Mouse (Mus musculus): ENCODE results near the gene Hnrnpr. TPM values are rescaled to one million over a fixed set of nuclear protein-coding genes. Genes with fewer than 3 reads are reported as not detected.

Gene Hnrnpr
- polyA plus RNA-seq (2016; fragmentation: Nextera tagmentation; extraction: Ambion mirVana) = 231 and 248 TPM in 2 replicates

DNA sequence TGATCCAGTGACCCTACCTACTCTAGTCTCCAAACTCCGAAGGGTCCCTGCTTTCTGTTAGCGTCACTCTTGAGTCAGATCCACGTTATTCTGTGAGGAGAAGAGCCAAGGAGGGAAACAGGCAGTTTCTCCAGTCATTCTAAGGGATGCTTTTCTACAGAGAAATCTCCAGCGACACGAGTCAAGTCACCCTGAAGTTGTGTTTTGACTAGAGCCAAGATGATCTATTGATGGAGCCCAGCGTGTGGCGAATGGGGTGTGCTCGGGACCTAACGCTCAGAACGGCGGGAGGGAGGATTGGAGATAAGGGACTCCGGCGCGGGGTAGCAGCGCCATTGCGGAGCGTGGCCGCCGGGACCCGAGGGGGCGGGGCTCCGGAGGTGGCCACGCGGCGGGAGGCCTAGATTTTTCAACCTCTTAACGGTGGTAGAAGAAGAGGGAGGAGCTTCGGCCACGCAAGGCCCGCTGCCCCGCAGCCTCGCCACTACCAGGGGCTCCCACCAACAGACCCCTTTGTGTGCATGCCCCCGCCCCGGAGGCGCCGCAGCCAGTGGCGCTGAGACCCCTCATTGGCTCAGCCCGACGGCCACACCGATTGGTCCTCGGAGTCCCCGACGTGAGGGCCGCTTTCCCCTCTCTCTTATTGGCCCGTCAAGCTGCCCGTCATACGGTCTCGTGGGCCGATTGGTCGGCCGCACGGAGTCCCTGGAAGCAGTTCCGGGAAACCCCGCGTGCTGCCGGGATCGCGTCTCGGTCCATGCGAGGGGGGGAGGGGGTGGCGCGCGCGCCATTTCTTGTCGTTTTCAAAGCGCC lies at the start of gene Hnrnpr:
Hnrnpr (plus strand) TSS at position 714 of the 813 bp plus-strand sequence.
- DNase-seq (ENCODE audit: extremely low spot score, low spot score) = peak; percentile 99
- H3K4me1 ChIP-seq = peaks cover 48% of the 10 kb centered on the region
- peak within 1 kb of the TSS; percentile 100 for H3K27ac ChIP-seq
- no peaks in the 10 kb centered on the region for H3K36me3 ChIP-seq (replicated peaks)
- no peaks in the 10 kb centered on the region for H3K9me3 ChIP-seq
- WGBS = under 1% methylated on average over 65 of the region's 65 CpGs
- H3K27me3 ChIP-seq (ENCODE audit: poor library complexity, severe bottlenecking) = no peaks in the 10 kb centered on the region
- H3K4me3 ChIP-seq = peak within 1 kb of the TSS; percentile 100

DNA sequence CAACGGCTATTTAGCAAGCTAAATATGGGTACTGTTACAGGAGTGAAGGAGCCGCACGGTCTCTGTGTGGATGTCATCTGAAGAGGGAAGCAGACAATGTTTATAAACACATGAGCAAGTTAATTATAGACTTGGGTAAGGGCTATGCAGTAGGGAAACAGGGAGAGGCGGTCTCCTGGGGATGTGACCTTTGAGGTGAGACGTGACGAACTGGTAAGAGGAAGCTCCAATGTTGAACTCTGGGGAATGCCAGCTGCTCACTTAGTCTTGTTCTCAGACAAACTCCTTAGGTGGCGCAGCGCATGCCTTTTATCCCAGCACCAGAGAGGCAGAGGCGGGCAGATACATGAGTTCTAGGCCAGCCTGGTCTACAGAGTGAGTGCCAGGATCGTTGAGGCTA lies 48.8 kb upstream of the Hnrnpr start:
- no peak overlapping the region for H3K27ac ChIP-seq
- peaks cover 14% of the 10 kb centered on the region for H3K27me3 ChIP-seq (ENCODE audit: poor library complexity, severe bottlenecking)
- peaks cover 11% of the 10 kb centered on the region for H3K4me1 ChIP-seq
- 91% methylated on average over 10 of the region's 10 CpGs for WGBS
- no peaks in the 10 kb centered on the region for H3K36me3 ChIP-seq (replicated peaks)
- DNase-seq (ENCODE audit: extremely low spot score, low spot score) = no peak
- H3K9me3 ChIP-seq = no peaks in the 10 kb centered on the region
- H3K4me3 ChIP-seq = no peak overlapping the region

DNA sequence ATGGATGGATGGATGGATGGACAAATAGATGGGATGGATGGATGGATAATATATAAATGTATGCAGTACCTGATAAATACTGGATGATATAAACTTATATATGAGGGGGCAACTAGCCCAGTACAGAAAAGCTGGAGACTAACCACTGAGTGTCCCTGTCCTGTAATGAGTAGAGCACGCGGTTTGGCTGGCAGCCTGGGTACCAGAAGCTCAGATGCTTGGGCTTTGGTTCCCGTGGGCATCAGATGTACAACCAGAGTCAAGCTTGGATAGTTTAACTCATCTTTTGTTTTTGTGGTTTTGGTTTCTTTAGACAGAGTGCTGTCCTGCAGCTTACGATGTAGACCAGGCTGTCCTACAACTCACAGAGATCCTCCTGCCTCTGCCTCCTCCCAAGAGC lies 47.2 kb upstream of the Hnrnpr start:
- peaks cover 11% of the 10 kb centered on the region for H3K4me1 ChIP-seq
- H3K9me3 ChIP-seq = no peaks in the 10 kb centered on the region
- 96% methylated on average over 4 of the region's 4 CpGs for WGBS
- H3K4me3 ChIP-seq = no peak overlapping the region
- H3K27ac ChIP-seq = no peak overlapping the region
- no peak for DNase-seq (ENCODE audit: extremely low spot score, low spot score)
- H3K36me3 ChIP-seq (replicated peaks) = no peaks in the 10 kb centered on the region
- peaks cover 14% of the 10 kb centered on the region for H3K27me3 ChIP-seq (ENCODE audit: poor library complexity, severe bottlenecking)

DNA sequence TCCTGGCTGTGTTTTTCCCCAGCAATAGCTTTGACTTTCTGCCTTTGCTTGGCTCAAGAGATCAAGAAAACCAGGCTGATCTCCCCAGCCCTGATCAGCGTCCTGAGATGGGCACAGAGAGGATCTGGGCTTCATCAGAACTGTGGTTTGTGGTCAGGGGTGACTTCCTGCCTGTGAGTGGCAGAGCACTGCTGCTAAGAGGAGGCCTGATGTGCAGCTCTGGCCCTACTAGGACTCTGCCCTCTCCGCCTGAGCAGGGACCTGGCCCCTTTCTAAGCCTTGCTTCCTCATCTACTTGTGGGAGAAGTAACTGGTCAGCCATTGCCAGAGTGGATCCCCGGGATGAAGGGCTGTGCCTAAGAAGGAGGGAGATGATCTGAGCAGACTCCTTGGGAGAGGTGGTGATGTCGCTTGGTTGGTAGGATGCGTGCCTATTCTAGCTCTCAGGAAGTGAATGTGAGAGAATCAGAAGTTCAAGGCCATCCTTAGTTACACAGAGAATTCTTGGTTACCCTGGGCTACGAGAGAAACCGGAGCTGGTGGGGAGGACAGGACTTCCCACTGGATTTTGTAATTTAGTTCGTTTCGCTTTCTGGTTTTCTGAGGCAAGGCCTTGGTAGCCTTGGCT lies 43.9 kb upstream of the Hnrnpr start:
- no peak overlapping the region for H3K4me3 ChIP-seq
- H3K27ac ChIP-seq = no peak overlapping the region
- H3K9me3 ChIP-seq = no peaks in the 10 kb centered on the region
- H3K36me3 ChIP-seq (replicated peaks) = no peaks in the 10 kb centered on the region
- DNase-seq (ENCODE audit: extremely low spot score, low spot score) = no peak
- 87% methylated on average over 9 of the region's 9 CpGs for WGBS
- H3K27me3 ChIP-seq (ENCODE audit: poor library complexity, severe bottlenecking) = peaks cover 9% of the 10 kb centered on the region
- 0 out of 2 replicates have a peak, but pooled peaks cover 2% of the 10 kb centered on the region for H3K4me1 ChIP-seq

DNA sequence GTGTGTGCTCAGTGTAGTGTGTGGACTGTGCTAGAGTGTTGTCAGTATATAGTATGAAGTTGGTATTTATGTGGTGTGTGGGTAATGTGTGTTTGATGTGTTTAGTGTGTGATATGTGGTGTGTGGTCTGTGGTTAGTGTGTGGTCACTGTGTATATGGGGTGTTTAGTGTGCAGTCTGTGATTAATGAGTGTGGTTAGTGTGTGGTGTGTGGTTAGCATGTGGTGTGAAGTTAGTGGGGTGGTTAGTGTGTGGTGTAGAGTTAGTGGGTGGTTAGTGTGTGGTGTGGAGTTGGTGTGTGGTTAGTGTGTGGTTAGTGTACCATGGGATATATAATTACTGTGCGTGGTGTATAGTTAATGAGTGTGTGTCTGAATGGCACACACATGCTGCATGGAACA lies 41.8 kb upstream of the Hnrnpr start:
- no peak for DNase-seq (ENCODE audit: extremely low spot score, low spot score)
- Histone ChIP-seq H3K36me3 (replicated peaks) (no peaks in the 10 kb centered on the region), H3K4me1 (0 out of 2 replicates have a peak, but pooled peaks cover 2% of the 10 kb centered on the region), H3K27me3 (ENCODE audit: poor library complexity, severe bottlenecking) (peaks cover 9% of the 10 kb centered on the region), H3K27ac (no peak overlapping the region), H3K9me3 (peaks cover 19% of the 10 kb centered on the region), H3K4me3 (no peak overlapping the region)
- WGBS = 93% methylated on average over 1 of the region's 1 CpGs

DNA sequence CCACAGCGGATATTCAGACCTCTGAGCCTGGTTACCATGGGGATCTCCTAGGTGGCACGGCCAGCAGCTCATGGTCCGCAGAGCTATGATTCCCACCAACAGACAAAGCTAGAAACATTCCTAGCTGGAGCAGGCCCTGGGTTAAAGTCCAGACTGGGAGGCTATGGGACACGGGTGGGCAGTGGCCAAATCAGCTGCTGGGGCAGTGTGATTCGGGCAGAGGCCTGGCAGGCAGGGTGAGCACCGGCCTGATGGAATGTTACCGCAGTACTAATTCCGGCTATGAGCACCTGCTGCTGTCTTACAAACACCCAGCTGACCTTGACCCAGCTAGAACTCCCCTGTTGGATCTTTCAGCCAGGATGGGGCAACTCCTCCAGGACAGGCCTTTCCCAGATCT lies 40.1 kb upstream of the Hnrnpr start:
- WGBS = 88% methylated on average over 8 of the region's 8 CpGs

DNA sequence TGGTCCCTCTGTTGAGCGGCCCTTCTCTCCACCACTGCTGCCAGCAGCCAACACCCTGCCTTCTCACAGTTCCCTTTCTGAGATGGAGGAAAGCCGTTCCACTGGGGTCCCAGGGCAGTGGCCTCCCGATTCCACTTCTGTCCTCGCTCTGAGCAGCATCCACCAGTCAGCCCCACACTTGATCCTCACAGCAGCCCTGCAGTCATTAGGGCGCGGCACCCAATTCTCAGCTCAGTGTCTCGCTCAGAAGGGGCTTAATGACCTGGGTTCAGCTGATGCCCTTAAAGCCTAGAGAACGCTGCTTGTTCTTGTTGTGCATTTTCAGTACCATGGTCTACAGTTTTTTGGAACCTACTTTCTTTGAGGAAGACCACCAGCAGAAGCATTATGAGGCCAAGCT lies 29.6 kb upstream of the Hnrnpr start:
- Histone ChIP-seq H3K36me3 (replicated peaks) (no peaks in the 10 kb centered on the region), H3K9me3 (no peaks in the 10 kb centered on the region), H3K27ac (peak overlapping the region; percentile 68), H3K4me3 (no peak overlapping the region), H3K4me1 (peaks cover 44% of the 10 kb centered on the region), H3K27me3 (ENCODE audit: poor library complexity, severe bottlenecking) (no peaks in the 10 kb centered on the region)
- 85% methylated on average over 8 of the region's 8 CpGs for whole genome bisulfite sequencing
- no peak for DNase-seq (ENCODE audit: extremely low spot score, low spot score)

More for the DNA sequence above, 40.1 kb upstream of the Hnrnpr start:
- H3K36me3 ChIP-seq (replicated peaks) = no peaks in the 10 kb centered on the region
- H3K27me3 ChIP-seq (ENCODE audit: poor library complexity, severe bottlenecking) = no peaks in the 10 kb centered on the region
- DNase-seq (ENCODE audit: extremely low spot score, low spot score) = no peak
- H3K4me1 ChIP-seq = no peaks in the 10 kb centered on the region
- H3K9me3 ChIP-seq = peaks cover 19% of the 10 kb centered on the region
- no peak overlapping the region for H3K27ac ChIP-seq
- H3K4me3 ChIP-seq = no peak overlapping the region

DNA sequence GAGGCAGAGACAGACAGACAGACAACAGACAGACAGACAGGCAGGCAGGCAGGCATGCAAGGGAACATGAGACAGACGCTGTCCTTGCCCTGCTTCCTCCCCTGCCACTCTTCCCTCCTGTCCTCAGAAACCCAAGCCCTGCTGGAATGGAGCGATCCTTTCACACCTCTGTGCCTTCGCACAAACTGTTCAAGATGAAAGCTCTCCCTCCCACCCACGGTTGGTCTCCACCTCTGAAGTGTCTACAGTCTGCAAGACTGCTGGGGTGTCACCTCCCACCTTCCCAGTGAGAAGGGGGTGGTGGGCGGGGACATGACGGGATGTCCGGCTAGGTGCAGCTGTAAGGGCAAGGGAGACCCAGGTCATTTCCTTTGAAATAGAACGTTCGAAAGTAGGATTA lies 29.1 kb upstream of the Hnrnpr start:
- Histone ChIP-seq H3K4me1 (peaks cover 49% of the 10 kb centered on the region), H3K9me3 (no peaks in the 10 kb centered on the region), H3K36me3 (replicated peaks) (no peaks in the 10 kb centered on the region), H3K27ac (peak overlapping the region; percentile 68), H3K27me3 (ENCODE audit: poor library complexity, severe bottlenecking) (no peaks in the 10 kb centered on the region), H3K4me3 (no peak overlapping the region)
- 59% methylated on average over 9 of the region's 9 CpGs for WGBS
- no peak for DNase-seq (ENCODE audit: extremely low spot score, low spot score)

DNA sequence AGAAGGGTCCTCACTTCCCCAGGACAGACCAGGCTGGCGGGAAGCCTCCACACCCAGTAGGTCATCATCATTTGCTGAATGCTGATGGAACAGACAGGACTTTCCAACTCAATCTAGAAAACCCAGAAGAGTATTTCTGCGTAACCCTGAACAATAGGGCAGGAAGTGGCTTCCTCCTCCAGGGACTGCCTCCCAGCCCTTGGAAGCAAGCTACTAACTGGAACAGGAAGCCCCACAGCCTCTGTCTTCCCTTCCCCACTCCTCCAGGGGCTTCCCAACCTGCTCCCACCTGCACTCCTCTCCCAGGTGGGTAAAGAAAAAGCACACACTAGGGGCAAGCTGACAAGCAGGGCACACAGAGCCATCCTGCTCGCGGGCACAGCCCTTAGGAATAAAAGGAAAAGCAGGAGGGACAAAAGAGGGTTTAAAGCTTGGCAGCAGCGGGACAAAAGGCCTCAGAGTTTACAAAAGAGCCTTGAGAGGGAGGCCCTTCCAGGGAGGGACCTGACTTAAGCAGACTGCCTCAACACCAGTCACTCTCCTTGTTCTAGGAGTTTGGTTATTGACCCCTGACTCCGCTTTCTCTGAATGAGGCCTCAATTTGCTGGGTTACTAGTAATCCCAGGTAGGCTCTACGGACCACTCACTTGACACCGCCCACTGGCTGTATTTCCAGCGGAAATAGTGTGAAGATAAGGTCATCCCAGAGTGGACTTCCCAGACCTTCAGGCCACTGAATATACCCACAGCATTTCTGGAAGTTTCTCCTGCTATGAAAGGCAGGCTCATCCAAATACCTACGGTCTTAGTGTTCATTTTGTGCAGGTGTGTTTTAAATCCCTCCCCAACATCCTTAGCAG lies 27.9 kb upstream of the Hnrnpr start:
- Histone ChIP-seq H3K9me3 (peaks cover 1% of the 10 kb centered on the region; the same call in 1 of the 2 replicates), H3K4me1 (peaks cover 61% of the 10 kb centered on the region), H3K4me3 (peak overlapping the region; percentile 35), H3K36me3 (replicated peaks) (peaks cover 7% of the 10 kb centered on the region), H3K27ac (peak overlapping the region; percentile 91), H3K27me3 (ENCODE audit: poor library complexity, severe bottlenecking) (peaks cover under 1% of the 10 kb centered on the region; the same call in 1 of the 2 replicates)
- DNase-seq (ENCODE audit: extremely low spot score, low spot score) = peak; percentile 67
- WGBS = 11% methylated on average over 10 of the region's 10 CpGs

DNA sequence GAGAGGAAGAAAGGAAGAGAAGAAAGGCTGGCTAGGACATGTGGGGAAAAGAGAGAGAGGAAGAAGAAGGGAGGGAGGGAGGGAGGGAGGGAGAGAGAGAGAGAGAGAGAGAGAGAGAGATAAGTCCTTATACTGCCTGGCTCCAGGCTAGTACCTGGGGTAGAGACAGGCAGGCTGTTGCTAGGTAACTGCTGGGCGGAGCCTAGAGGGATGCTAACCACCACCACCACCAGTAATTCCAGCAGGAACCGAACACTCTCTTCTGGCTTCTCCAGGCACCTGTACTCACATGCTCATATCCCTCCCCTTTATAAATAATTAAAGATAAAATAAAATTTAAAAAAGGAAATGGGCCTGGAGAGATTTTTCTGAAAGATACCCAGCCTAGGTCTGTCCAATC lies 27.0 kb upstream of the Hnrnpr start:
- WGBS = 14% methylated on average over 2 of the region's 2 CpGs

DNA sequence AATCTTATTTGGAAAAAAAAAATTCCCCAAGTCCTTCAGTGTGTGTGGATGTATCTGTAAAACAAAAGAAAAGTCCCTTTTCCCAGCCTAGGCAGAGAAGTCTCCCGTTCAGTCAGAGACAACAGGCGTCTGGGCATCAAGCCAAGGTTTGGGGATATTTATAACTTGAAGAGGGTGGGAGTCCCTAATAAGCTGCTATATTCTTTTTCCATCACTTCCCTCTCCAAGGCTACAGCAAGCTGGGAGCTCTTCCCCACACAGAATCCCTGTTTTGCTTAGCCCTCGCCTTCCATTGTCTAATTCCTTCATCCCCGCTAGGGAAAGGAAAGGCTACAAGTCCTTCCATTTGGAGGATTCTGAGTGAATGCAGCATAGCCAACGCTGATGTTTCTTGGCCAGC lies 26.3 kb upstream of the Hnrnpr start, which contains the start of gene Zfp46:
Zfp46 (plus strand) TSS at position 229 of the 400 bp plus-strand sequence.
- peaks cover 61% of the 10 kb centered on the region for H3K4me1 ChIP-seq
- H3K4me3 ChIP-seq = peak within 1 kb of the TSS; percentile 68
- peak within 1 kb of the TSS; percentile 91 for H3K27ac ChIP-seq
- peaks cover 16% of the 10 kb centered on the region for H3K27me3 ChIP-seq (ENCODE audit: poor library complexity, severe bottlenecking)
- H3K36me3 ChIP-seq (replicated peaks) = peaks cover 23% of the 10 kb centered on the region
- WGBS = 42% methylated on average over 5 of the region's 5 CpGs
- H3K9me3 ChIP-seq = peaks cover 14% of the 10 kb centered on the region
- no peak for DNase-seq (ENCODE audit: extremely low spot score, low spot score)

More for the DNA sequence above, 27.0 kb upstream of the Hnrnpr start:
- Histone ChIP-seq H3K36me3 (replicated peaks) (peaks cover 16% of the 10 kb centered on the region), H3K4me1 (peaks cover 61% of the 10 kb centered on the region), H3K4me3 (0 out of 2 replicates have a peak overlapping the region, but pooled peaks have one; percentile 3), H3K27ac (peak overlapping the region; percentile 91), H3K27me3 (ENCODE audit: poor library complexity, severe bottlenecking) (peaks cover 10% of the 10 kb centered on the region), H3K9me3 (peaks cover 10% of the 10 kb centered on the region)
- DNase-seq (ENCODE audit: extremely low spot score, low spot score) = no peak

DNA sequence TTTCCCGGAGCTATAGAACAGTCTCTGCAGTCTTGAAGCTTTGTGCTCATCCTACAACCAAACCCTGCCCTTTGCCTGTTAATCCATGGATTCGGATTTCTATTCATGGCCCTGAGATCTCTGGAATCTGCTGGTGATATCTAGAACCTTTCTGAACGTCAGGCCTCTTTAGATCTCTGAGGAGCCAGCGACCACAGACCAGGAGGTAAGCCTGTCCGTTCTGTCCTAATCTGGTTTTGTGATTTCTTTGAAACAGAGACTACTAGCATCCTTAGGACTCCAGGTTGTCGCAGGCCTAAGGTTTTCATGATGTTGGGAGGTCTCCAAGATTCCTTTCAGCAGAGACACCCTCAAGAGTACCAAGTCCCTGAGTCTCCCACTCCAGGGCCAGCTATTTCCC lies 25.9 kb upstream of the Hnrnpr start:
- DNase-seq (ENCODE audit: extremely low spot score, low spot score) = no peak
- H3K27me3 ChIP-seq (ENCODE audit: poor library complexity, severe bottlenecking) = peaks cover 21% of the 10 kb centered on the region
- peak overlapping the region; percentile 68 for H3K4me3 ChIP-seq
- H3K9me3 ChIP-seq = peaks cover 14% of the 10 kb centered on the region
- 33% methylated on average over 6 of the region's 6 CpGs for WGBS
- peaks cover 65% of the 10 kb centered on the region for H3K4me1 ChIP-seq
- H3K36me3 ChIP-seq (replicated peaks) = peaks cover 27% of the 10 kb centered on the region
- peak overlapping the region; percentile 91 for H3K27ac ChIP-seq
